Mouse (Mus musculus): ENCODE measurements at regions not wholly inside any gene's neighbourhood (a gene's known extent, or its start where the extent isn't known, plus 50 kb on each side); places are given as distances from the start of the nearest gene placed in this dataset.

- no peak for DNase-seq (ENCODE audit: low read depth, low spot score)
These were observed 103.3 kb upstream of the Mgmt start for GRCm38 (mm10) chr7:136791162-136791561.

GRCm38 (mm10) chr7:136792131-136792530 is 102.3 kb upstream of the Mgmt start:
- no peak for DNase-seq (ENCODE audit: low read depth, low spot score)

GRCm38 (mm10) chr7:136796415-136796814 is 98.0 kb upstream of the Mgmt start:
- no peak for DNase-seq (ENCODE audit: low read depth, low spot score)

GRCm38 (mm10) chr7:136797780-136798435 is 96.5 kb upstream of the Mgmt start:
- peak; percentile 54 for DNase-seq (ENCODE audit: low read depth, low spot score)

- no peak for DNase-seq (ENCODE audit: low read depth, low spot score)
These were observed 95.8 kb upstream of the Mgmt start for GRCm38 (mm10) chr7:136798605-136799004.

- no peak for DNase-seq (ENCODE audit: low read depth, low spot score)
These were observed 87.3 kb upstream of the Mgmt start for GRCm38 (mm10) chr7:136807101-136807500.

- DNase-seq (ENCODE audit: low read depth, low spot score) = no peak
These were observed 86.4 kb upstream of the Mgmt start for GRCm38 (mm10) chr7:136807968-136808367.

- no peak for DNase-seq (ENCODE audit: low read depth, low spot score)
These were observed 84.8 kb upstream of the Mgmt start for GRCm38 (mm10) chr7:136809576-136809975.

- DNase-seq (ENCODE audit: low read depth, low spot score) = no peak
These were observed 80.6 kb upstream of the Mgmt start for GRCm38 (mm10) chr7:136813691-136814325.

- DNase-seq (ENCODE audit: low read depth, low spot score) = no peak
These were observed 79.7 kb upstream of the Mgmt start for GRCm38 (mm10) chr7:136814751-136815150.

GRCm38 (mm10) chr7:136820291-136820690 is 74.1 kb upstream of the Mgmt start:
- DNase-seq (ENCODE audit: low read depth, low spot score) = no peak

- no peak for DNase-seq (ENCODE audit: low read depth, low spot score)
These were observed 68.8 kb upstream of the Mgmt start for GRCm38 (mm10) chr7:136825647-136826046.

GRCm38 (mm10) chr7:136829621-136830313 is 64.6 kb upstream of the Mgmt start:
- no peak for DNase-seq (ENCODE audit: low read depth, low spot score)

- no peak for DNase-seq (ENCODE audit: low read depth, low spot score)
These were observed 62.0 kb upstream of the Mgmt start for GRCm38 (mm10) chr7:136832419-136832818.

- no peak for DNase-seq (ENCODE audit: low read depth, low spot score)
These were observed 55.4 kb upstream of the Mgmt start for GRCm38 (mm10) chr7:136838971-136839370.

- DNase-seq (ENCODE audit: low read depth, low spot score) = no peak
These were observed 54.2 kb upstream of the Mgmt start for GRCm38 (mm10) chr7:136840224-136840623.

GRCm38 (mm10) chr7:136842751-136843150 is 51.7 kb upstream of the Mgmt start:
- no peak for DNase-seq (ENCODE audit: low read depth, low spot score)

- DNase-seq (ENCODE audit: low read depth, low spot score) = no peak
These were observed 50.1 kb upstream of the Mgmt start for GRCm38 (mm10) chr7:136844282-136844681.

Measured in forelimb bud, embryonic 11.5 days (tissue).